Mouse (Mus musculus) cerebellum, adult 8-10 months (tissue): ENCODE results near the gene Masp2.
A peak's percentile ranks its signal among the peaks of the same experiment; 100 is the strongest.

Experiments
- DNase-seq: peaks from one replicate; pipeline ENCODE4 v3.0.0; 2022

The Masp2 gene

DNA sequence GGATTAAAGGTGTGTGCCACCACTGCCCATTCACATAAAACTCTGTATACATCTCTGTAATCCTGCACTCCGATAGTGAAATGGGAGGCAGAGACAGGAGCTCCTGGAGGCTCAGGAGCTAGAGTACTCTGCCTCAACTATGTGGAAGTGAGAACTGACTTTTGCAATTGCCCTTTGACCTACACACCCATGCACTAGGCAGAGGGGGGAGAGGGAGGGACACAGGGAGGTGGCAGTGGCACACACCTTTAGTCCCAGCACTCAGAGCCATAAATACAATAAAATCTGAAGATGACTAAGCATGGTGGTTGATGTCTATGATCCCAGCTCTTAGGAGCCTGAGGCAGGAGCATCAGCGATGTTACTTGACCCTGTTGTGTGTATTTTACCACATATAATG, 37.1 kb downstream of the Masp2 start:
- DNase-seq: no peak

DNA sequence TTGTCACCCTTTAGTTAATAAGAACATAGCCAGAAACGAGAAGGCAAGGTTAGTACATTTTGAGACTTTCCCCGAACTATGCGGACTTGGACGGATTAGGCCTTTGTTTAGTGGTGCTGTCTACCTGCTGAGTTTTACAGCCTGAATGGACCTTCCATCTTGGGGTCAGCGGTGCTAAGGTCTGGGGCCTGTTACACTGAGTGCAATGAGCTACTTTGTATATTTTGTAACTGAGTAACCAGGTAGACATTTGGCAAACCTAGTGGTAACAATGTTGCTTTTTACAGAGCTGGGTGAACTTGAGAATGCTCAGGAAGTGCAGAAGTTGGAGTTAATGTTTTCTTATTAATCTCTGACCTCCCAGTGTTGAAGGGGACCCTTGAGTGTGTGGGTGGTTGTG, 38.8 kb downstream of the Masp2 start:
- DNase-seq: no peak

DNA sequence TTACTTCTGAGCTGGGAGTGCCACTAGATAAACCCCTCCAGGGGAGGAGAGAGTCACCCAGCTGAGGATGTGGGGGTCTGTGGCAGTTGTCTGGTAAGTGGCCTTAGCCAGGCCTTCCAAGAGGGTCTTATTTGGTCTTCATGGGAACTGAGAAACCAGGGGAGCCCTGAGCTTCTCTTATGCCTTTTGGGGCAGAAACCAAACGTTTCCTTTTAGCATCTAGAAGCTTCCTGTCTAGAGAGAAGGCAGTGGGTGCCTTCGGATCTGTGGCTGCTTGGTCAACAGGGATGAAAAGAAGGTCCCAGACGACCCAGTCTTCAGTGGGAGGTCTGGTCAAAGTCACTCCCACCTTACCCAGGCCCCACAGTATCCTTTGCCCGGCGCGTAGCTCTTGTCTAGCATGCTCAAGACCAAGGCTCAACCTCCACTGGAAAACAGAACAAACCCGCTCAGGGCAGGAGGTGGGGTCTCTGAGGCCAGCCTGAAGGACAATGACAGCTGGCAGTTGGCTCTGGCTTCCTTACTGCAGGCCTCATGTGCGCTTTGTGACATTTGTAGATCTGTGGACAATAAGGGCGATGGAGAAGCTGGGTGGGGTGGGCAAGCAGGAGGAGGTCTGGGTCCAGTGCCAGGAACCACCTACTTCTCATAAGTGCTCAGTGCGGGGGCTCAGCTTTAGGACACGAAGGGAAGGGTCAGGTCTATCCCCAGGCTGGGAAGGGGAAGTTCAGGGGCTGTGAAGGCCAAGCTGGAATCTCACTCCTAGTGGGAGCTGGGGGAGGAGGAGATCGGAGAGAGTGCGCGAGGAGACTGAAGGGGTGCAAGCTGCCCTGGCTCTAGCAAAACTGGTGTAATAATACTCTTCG, 41.2 kb downstream of the Masp2 start, which contains the start of gene Gm572:
Gene Gm572 (plus strand): TSS at position 27 of the 866 bp plus-strand sequence.
- no peak for DNase-seq

DNA sequence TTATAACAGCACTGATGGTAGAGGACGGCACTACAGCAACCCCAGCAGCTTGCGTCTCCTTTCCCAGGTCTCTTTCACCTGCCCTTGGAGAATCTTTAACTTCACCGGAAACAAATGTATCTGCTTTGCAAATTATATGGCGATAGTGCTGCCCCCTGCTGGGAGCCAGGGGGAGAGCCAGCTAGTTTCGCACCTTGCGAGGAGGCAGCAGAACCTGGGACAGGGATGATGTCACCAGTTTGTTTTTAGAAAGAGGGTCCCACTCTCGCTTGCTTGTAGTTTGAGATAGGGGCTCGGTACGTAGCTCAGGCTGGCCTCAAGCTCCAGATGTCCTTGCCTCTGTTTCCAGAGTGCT, 41.8 kb downstream of the Masp2 start:
- DNase-seq: peak; percentile 69

DNA sequence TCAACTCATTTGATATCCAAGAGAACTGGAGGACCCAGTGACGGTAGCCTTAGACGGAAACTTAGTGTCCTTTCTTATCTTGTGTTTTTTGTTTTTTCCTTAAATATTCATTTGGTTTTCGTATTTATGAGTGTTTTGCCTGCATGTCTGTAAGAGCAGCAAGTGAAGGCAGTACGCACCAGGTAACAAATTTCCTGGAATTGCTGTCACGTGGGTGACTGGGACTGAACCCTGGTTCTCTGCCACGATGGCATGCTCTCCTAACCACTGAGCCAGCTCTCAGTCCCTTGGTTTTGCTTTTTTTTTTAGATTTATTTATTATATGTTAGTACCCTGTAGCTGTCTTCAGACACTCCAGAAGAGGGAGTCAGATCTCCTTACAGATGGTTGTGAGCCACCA, 42.6 kb downstream of the Masp2 start:
- no peak for DNase-seq

DNA sequence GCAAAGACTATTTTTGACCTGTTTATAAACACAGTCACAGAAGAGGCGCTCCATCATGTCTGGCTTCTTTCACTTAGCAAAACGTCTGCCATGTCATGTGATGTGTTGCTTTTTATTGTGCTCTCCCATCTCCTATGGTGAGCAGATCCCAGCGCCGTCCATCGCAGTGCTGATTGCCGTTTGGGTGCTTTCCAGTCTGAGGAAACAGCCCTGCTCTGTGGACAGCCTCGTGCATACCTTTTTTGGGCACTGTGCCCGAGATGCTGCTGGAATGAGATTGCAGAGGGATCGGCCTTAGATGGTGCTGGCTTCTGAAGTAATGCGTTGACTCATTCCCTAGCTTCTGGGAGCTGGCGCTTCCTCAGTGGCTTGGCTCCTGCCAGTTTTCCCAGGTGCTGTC, 44.3 kb downstream of the Masp2 start:
- DNase-seq: peak; percentile 67

DNA sequence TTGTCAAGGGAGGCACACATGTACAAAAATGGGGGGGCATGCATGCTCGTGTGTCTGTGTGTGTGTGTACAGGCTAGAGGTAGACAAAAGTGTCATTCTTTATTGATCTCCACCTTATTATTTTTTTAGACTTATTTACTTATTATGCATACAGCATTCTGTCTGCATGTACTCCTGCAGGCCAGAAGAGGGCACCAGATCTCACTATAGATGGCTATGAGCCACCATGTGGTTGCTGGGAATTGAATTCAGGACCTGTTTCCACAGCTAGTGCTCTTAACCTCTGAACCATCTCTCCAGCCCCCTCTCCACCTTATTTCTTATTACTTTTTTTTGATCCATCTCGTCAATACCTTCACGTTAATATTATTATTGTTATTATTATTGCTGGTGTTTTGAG, 47.0 kb downstream of the Masp2 start:
- DNase-seq: no peak

DNA sequence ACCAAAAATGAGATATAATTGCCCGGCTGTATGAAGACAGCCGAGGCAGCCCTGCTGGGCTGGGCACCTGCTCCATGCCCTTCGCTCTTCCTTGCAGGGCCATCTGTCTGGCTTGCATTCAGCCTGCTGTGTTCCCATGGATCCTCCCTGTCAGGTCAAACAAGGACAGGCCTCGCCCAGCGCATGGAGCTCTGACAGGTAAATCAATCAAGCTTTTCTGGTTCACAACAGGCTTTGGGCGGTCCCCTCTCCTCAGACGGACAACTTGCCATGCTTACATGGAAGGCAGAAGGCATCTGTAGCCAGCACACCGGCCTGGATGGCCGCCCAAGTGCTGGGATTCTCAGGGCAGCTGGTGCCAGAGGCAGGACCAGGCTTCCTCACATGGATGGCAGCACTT, 48.7 kb downstream of the Masp2 start:
- DNase-seq: peak; percentile 62

DNA sequence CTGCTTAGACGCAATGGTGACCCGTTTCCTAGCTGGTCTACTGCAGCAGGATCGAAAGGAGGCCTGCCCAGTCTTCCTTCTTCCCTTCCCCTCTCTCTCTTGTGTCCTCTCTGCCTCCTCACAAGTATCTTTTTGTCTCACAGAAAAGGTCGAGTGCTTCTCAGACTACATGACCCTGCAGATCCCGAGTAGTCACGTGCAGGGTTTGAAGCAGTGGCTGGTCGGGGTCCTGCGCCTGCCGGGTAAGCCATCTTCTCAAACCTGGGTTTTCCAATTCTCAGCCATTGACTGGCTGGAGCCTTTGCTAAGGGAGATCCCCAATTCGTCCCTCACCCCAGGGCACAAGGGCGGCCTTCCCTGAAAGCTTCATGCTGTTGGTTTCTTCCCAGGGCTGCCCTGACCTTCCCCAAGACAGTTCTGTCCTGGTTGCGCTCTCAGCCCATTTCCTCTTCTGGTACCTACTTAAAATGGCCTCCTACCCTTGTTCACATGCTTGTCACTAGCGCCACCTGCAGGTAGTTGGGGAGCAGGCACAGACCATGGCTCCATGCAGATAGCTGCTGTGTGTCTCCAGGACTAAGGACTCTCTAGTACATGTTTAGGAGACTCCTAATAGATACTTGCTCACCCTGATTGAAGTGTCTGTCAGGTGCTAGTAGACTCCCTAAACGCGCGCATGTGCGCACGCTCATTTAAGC, 52.5 kb downstream of the Masp2 start:
- no peak for DNase-seq

DNA sequence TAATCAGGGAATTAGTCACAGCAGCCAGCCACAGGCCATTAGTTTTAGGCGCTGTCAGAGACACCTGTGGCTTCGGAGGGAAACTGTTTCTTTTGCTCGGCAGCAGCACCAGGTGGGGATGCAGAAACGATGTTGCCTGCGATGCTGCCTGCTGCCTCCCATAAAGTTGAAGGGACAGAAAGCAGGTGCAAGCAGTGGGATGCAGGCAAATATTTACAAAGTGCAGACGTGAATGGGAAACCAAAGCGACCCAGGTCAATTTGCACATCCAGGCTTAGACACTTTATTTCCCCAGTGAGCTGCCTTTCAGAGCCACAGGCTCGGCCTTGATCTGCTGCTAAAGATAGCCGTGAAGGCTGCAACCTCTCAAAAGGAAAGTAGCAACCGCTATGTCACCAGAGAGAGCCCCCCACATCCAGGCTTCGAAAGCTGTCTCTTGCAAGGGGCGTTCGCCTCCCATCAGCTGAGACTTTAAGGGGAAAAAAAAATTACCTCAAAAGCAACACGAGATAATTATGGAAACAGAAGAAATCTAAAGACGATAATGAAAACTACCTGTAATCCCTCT, 54.4 kb downstream of the Masp2 start:
- DNase-seq: no peak

DNA sequence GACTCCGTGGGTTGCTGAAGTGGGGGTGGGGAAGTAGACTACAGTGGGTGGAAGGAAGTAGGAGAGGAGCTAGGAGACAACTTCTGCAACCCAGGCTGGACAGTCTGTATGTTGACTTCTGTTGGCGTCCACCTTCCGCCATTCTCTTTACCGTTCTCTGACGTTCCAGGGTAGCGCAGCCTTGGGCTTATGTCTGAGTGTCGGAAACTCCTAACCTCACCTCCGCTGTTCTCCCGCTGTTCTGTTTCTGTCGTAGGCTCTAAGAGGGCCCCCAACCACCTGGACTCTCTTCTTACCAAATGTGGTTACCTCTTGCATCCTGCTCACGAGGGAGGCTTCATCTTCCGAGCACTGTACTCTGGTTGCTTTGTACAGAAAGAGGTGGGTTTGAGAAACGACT, 55.4 kb downstream of the Masp2 start:
- no peak for DNase-seq

DNA sequence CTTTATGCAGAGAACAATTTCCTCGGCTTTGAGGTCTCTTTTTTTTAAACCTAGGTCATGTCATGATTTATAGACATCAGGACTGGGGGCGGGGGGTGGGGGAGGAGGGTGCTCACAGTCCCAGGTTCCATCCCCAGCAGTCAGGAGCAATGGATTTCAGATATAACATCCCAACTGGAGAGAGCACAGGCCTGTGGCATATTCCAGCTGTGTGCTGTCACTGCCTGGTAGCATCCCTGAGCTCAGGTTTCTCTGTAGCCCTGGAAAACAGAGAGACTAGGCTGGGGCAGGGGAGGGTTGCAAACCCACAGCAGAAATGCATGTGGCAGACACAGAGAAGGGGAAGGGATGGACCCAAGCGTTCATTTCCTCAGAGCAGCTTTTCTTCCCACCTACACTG, 57.8 kb downstream of the Masp2 start:
- no peak for DNase-seq

DNA sequence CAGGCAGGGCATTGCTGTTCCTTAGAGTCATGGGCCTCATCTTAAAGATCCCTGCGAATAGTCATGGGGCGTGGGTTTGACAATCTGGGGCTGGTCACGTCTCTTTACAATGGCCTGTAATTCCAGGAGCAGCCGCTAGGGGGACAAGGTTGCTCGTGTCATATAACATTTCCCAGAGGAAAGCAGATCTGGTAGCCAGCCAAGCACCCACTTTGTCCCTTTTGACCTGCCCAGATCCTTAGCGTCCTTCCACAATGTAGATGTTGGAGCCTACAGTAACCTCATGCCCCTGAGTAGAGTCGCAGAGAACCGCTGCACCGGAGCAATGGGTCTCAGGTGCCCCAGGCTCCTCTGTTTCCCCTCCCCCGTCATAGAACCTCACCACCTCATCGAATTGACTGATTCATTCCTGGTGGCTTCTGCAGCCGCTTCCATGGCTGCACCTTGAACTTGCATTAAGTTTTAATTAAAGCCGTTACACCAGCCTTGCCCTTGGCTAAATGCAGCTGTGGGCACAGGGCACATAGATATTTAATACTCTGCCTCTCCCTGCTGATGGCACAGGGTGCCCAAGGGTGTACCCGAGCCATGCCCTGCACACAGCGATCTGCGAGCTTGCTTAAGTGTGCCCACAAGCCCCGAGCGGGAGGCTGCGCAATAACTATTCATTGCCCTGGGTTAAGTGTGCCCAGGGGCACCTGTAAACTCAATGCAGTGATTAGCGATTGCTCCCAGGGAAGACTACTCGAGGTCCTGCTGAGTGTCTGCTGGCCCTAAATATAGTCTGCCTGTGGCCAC, 60.0 kb downstream of the Masp2 start:
- DNase-seq: peak; percentile 67

DNA sequence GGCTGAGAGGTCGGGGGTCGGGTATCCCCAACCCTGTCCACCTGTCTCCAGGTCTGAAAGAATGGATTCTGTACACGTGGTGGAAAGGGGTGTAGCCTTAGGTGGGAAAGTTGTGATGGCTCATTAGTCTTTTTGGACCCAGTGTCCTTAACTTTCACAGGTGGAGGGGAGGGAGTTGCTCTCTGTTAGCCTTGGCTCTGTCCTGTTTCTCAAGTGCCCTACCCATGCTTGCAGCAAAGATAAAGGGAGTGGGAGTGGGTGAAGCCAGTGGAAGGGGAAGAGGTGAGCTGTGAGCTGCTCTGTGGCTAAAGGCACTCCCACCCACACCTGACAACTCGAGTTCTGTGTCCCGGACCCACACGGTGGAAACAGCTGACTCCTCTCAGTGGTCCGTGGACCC, 61.0 kb downstream of the Masp2 start:
- DNase-seq: no peak

DNA sequence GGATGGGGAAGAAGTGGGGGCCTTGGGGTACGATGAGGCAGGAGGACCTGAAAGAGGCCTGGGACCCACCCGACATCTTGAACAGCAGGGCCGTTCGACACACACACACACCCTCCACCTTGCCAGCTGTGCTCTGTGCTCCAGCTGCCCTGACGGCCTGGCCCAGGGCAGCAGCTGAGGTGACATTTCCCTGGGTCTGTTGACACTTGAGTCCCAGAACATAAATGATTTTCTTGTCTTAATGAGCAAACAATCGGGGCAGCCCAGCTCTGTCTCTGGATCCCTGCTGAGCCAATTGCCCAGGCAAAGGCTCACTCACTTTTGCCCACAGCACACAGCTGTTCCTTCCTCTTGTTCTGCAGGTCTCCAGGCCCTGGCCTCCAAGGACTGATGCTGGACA, 61.7 kb downstream of the Masp2 start:
- DNase-seq: no peak
